Mouse (Mus musculus): Measurements from ENCODE around the gene Actbl2. TPM values are rescaled to one million over a fixed set of nuclear protein-coding genes. Genes with fewer than 3 reads are reported as not detected.

Gene Actbl2
- not detected in 2 replicates for polyA plus RNA-seq (2014; fragmentation: Nextera tagmentation; extraction: Ambion mirVana)

DNA sequence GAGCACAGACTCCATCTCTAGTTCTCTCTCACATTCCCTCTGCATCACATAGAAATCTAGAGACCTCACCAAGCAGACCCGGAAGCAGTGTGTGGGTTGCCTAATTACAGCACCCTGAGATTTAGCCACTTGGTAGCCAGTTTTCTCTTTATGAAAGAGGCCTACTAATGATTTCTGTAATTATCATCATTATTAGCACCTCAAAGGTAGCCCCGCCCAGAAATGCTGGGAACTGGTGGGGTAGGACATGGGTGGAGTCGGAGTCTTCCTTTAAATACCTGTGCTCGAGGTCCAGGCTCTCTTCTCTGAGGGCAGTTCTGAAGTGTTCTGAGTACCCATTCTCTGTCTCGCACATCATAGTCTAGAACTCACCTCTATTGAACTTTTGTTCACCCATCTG, at the start of gene Actbl2:
Gene Actbl2 (plus strand): TSS at position 301 of the 400 bp plus-strand sequence.
- ATAC-seq (replicated peaks; ENCODE audit: low FRiP score, low TSS enrichment, low read depth) (no peak), DNase-seq (ENCODE audit: low spot score) (no peak)
- Histone ChIP-seq H3K36me3 (ENCODE audit: control insufficient read depth, insufficient read depth, low read length) (no peaks in the 10 kb centered on the region), H3K4me1 (replicated peaks; ENCODE audit: control insufficient read depth, insufficient read depth, low read length) (no peaks in the 10 kb centered on the region), H3K27ac (ENCODE audit: low read depth) (no peak within 1 kb of the TSS), H3K27me3 (replicated peaks; ENCODE audit: control insufficient read depth, insufficient read depth, low read length) (no peaks in the 10 kb centered on the region), H3K4me3 (ENCODE audit: low read depth, low read length) (no peak within 1 kb of the TSS), H3K9ac (ENCODE audit: low read length) (no peak within 1 kb of the TSS), H3K4me2 (ENCODE audit: low read length) (no peak within 1 kb of the TSS), H3K9me3 (ENCODE audit: control insufficient read depth, low read length) (no peaks in the 10 kb centered on the region)
- 86% methylated on average over 5 of the region's 5 CpGs for WGBS

DNA sequence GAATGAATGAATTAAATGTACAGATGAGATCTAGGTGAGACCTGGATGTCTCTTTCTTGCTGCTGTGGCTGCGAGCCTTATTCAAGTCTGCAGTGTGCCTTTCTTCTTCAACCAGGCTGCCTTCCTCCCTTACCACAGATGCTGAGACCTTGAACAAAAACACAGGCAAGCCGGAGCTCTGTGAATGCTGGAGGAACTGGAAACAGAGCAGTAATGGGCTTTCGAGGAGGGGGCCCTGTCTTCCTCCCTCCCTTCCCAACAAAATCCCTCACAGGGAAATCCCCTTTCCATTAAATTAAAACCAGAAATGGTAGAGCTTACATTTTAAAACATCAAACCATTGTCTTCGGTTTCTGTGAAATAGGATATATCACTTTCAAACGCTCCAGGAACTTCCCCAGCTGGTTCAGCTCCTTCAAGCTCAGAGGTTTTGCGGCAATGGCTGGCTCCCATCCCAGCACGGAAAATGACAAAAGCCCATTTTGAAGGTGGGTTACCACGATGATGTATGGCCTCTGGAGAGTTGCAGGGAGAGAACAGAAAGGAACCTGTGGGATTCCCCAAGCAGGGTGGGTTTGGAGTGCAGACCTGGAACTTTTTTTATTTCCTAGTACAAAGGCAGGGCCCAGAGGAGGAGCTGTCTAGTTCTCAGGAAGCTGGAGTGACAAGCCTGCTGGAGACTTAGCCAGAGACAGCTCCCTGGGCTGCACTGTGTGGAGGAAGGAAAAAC, 44.0 kb upstream of the Actbl2 start:
- H3K4me2 ChIP-seq (ENCODE audit: low read length) = no peak overlapping the region
- no peaks in the 10 kb centered on the region for H3K36me3 ChIP-seq (ENCODE audit: control insufficient read depth, insufficient read depth, low read length)
- WGBS = 37% methylated on average over 8 of the region's 8 CpGs
- no peak overlapping the region for H3K4me3 ChIP-seq (ENCODE audit: low read depth, low read length)
- H3K9ac ChIP-seq (ENCODE audit: low read length) = no peak overlapping the region
- peak; percentile 36 for ATAC-seq (replicated peaks; ENCODE audit: low FRiP score, low TSS enrichment, low read depth)
- no peaks in the 10 kb centered on the region for H3K9me3 ChIP-seq (ENCODE audit: control insufficient read depth, low read length)
- peak overlapping the region; percentile 62 for H3K27ac ChIP-seq (ENCODE audit: low read depth)
- DNase-seq (ENCODE audit: low spot score) = peak; percentile 57
- no peaks in the 10 kb centered on the region for H3K27me3 ChIP-seq (replicated peaks; ENCODE audit: control insufficient read depth, insufficient read depth, low read length)
- H3K4me1 ChIP-seq (replicated peaks; ENCODE audit: control insufficient read depth, insufficient read depth, low read length) = peaks cover 12% of the 10 kb centered on the region; the same call in 1 of the 2 replicates

DNA sequence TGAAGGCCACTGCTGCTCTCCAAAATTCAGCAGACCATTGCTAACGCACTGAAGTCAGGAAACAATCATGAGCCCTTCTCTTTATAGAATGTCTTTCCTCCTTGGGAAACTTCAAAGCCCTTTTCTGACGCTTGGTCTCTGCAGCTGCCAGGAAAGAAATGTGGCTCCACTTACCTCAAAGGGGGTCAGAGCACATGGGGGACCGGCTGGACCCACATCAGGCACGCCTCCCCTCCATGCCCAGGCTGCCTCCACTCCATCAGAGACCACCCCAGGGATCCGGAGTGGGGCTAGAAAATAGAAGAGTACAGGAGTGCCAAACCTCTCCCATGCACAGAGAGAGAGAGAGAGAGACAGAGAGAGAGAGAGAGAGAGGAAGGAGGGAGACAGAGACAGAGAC, 26.0 kb upstream of the Actbl2 start:
- H3K4me2 ChIP-seq (ENCODE audit: low read length) = no peak overlapping the region
- 47% methylated on average over 5 of the region's 5 CpGs for WGBS
- H3K4me3 ChIP-seq (ENCODE audit: low read depth, low read length) = no peak overlapping the region
- no peaks in the 10 kb centered on the region for H3K36me3 ChIP-seq (ENCODE audit: control insufficient read depth, insufficient read depth, low read length)
- H3K4me1 ChIP-seq (replicated peaks; ENCODE audit: control insufficient read depth, insufficient read depth, low read length) = no peaks in the 10 kb centered on the region
- ATAC-seq (replicated peaks; ENCODE audit: low FRiP score, low TSS enrichment, low read depth) = no peak
- H3K27me3 ChIP-seq (replicated peaks; ENCODE audit: control insufficient read depth, insufficient read depth, low read length) = no peaks in the 10 kb centered on the region
- no peak for DNase-seq (ENCODE audit: low spot score)
- H3K9me3 ChIP-seq (ENCODE audit: control insufficient read depth, low read length) = no peaks in the 10 kb centered on the region
- no peak overlapping the region for H3K27ac ChIP-seq (ENCODE audit: low read depth)
- H3K9ac ChIP-seq (ENCODE audit: low read length) = no peak overlapping the region

DNA sequence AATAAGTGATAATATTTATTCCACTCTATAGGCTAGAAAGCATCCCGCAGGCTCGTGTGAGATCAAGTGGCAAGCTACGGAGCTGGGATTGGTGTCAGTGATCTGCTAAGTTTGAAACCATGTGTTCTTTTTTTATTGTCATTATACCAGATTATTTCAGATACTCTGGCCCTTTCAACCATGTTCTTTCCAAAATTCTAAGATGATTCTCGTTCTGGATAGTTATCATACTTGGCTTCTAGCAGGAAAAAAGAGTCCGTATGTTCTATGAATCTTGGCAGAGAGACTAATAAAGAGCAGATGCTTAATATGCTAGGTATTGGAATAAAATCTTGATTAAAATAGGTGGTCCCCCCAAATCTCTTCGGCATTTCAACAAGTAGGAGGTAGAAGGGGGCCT, 25.3 kb upstream of the Actbl2 start:
- no peak for ATAC-seq (replicated peaks; ENCODE audit: low FRiP score, low TSS enrichment, low read depth)
- Histone ChIP-seq H3K27me3 (replicated peaks; ENCODE audit: control insufficient read depth, insufficient read depth, low read length) (no peaks in the 10 kb centered on the region), H3K9me3 (ENCODE audit: control insufficient read depth, low read length) (no peaks in the 10 kb centered on the region), H3K36me3 (ENCODE audit: control insufficient read depth, insufficient read depth, low read length) (no peaks in the 10 kb centered on the region), H3K4me2 (ENCODE audit: low read length) (no peak overlapping the region), H3K4me3 (ENCODE audit: low read depth, low read length) (no peak overlapping the region), H3K4me1 (replicated peaks; ENCODE audit: control insufficient read depth, insufficient read depth, low read length) (no peaks in the 10 kb centered on the region), H3K27ac (ENCODE audit: low read depth) (no peak overlapping the region), H3K9ac (ENCODE audit: low read length) (no peak overlapping the region)
- no peak for DNase-seq (ENCODE audit: low spot score)
- 82% methylated on average over 6 of the region's 6 CpGs for WGBS

DNA sequence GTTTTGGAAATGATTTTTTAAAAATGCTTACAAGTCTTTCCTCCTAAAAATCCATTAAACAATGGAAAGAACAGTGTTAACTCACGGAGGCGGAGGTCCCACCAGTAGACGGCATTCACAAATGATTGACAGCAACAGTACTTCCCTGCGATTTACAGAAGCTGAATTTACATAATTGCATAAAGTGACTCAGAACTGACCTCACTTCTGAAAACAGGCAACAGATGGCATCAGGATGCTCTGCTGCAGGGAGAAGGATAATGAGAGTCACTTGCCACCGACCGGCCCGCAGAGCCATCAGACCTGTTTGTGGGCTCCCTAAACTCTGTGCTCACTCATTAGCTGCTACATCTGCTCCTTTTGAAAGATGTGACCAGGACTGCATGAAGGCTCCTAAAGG, 22.4 kb upstream of the Actbl2 start:
- no peak overlapping the region for H3K4me3 ChIP-seq (ENCODE audit: low read depth, low read length)
- DNase-seq (ENCODE audit: low spot score) (no peak), ATAC-seq (replicated peaks; ENCODE audit: low FRiP score, low TSS enrichment, low read depth) (no peak)
- H3K4me2 ChIP-seq (ENCODE audit: low read length) = no peak overlapping the region
- H3K9ac ChIP-seq (ENCODE audit: low read length) = no peak overlapping the region
- H3K27me3 ChIP-seq (replicated peaks; ENCODE audit: control insufficient read depth, insufficient read depth, low read length) = no peaks in the 10 kb centered on the region
- 0 out of 2 replicates have a peak, but pooled peaks cover 3% of the 10 kb centered on the region for H3K4me1 ChIP-seq (replicated peaks; ENCODE audit: control insufficient read depth, insufficient read depth, low read length)
- 77% methylated on average over 7 of the region's 7 CpGs for WGBS
- no peak overlapping the region for H3K27ac ChIP-seq (ENCODE audit: low read depth)
- H3K9me3 ChIP-seq (ENCODE audit: control insufficient read depth, low read length) = no peaks in the 10 kb centered on the region
- H3K36me3 ChIP-seq (ENCODE audit: control insufficient read depth, insufficient read depth, low read length) = no peaks in the 10 kb centered on the region

DNA sequence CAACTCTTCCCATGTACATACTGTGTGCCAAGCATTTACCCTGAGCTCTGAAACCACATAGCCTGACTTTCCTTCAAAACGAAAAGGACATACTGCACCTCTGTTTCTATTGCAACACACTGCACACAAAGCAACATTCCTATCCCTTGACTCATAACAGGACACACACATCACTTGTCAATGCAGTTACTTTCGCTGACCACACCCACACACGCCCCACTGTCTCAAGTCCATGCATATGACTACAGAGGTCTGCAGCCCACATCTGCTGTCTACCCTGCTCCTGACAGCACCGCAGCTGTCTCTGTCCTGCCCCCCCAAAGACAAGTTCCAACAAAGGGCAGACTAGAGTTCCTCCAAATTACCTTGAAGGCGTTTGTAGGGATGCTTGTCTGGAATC, 21.5 kb upstream of the Actbl2 start:
- H3K4me2 ChIP-seq (ENCODE audit: low read length) = no peak overlapping the region
- no peak overlapping the region for H3K27ac ChIP-seq (ENCODE audit: low read depth)
- DNase-seq (ENCODE audit: low spot score) (peak; percentile 45), ATAC-seq (replicated peaks; ENCODE audit: low FRiP score, low TSS enrichment, low read depth) (no peak)
- H3K36me3 ChIP-seq (ENCODE audit: control insufficient read depth, insufficient read depth, low read length) = no peaks in the 10 kb centered on the region
- 71% methylated on average over 5 of the region's 5 CpGs for WGBS
- no peak overlapping the region for H3K9ac ChIP-seq (ENCODE audit: low read length)
- H3K9me3 ChIP-seq (ENCODE audit: control insufficient read depth, low read length) = no peaks in the 10 kb centered on the region
- no peaks in the 10 kb centered on the region for H3K27me3 ChIP-seq (replicated peaks; ENCODE audit: control insufficient read depth, insufficient read depth, low read length)
- H3K4me3 ChIP-seq (ENCODE audit: low read depth, low read length) = no peak overlapping the region
- H3K4me1 ChIP-seq (replicated peaks; ENCODE audit: control insufficient read depth, insufficient read depth, low read length) = 0 out of 2 replicates have a peak, but pooled peaks cover 3% of the 10 kb centered on the region

DNA sequence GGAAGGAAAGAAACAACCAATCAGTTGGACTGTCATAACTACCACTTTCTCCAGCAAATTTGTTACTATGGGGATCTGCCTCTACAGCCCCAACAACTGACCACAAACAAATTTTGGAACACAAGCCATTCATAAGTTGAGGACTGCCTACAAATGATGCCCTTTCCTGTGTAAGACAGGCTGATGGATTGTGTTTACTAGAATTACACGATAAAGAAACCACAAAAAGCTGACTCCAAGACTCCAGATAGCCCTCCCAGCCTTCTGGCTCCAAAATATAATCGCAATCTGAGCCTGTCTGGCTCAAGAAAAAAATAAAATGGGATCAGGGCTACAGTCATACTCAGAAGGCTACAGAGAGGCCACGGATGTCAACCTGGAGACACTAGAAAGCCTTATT, 20.2 kb upstream of the Actbl2 start:
- Histone ChIP-seq H3K9ac (ENCODE audit: low read length) (no peak overlapping the region), H3K4me3 (ENCODE audit: low read depth, low read length) (no peak overlapping the region), H3K27me3 (replicated peaks; ENCODE audit: control insufficient read depth, insufficient read depth, low read length) (no peaks in the 10 kb centered on the region), H3K9me3 (ENCODE audit: control insufficient read depth, low read length) (no peaks in the 10 kb centered on the region), H3K36me3 (ENCODE audit: control insufficient read depth, insufficient read depth, low read length) (no peaks in the 10 kb centered on the region), H3K27ac (ENCODE audit: low read depth) (no peak overlapping the region), H3K4me2 (ENCODE audit: low read length) (no peak overlapping the region), H3K4me1 (replicated peaks; ENCODE audit: control insufficient read depth, insufficient read depth, low read length) (0 out of 2 replicates have a peak, but pooled peaks cover 3% of the 10 kb centered on the region)
- 43% methylated on average over 3 of the region's 3 CpGs for WGBS
- ATAC-seq (replicated peaks; ENCODE audit: low FRiP score, low TSS enrichment, low read depth) (no peak), DNase-seq (ENCODE audit: low spot score) (no peak)

DNA sequence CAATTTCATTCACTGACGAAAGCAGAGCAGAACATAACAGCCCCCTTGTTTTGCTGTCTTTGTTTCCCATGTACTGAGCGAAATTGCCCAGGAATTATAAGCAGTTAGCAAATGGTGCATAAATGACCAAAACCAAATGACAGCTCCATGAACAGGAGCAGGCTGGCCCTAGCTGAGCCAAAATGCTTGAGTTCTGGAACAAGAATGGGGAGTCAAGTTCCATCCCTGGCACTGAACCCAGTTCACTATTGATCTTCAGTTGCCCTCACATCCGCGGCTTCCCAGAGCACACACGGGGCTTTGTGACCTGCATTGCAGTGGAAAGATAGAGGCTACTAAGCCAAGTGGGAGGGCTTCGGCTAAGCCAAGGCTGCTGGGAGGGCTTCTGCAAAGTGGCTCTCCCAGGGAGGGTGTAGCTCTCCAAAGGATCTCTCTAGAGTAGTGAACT, 19.1 kb upstream of the Actbl2 start:
- H3K27me3 ChIP-seq (replicated peaks; ENCODE audit: control insufficient read depth, insufficient read depth, low read length) = no peaks in the 10 kb centered on the region
- H3K9ac ChIP-seq (ENCODE audit: low read length) = no peak overlapping the region
- no peaks in the 10 kb centered on the region for H3K36me3 ChIP-seq (ENCODE audit: control insufficient read depth, insufficient read depth, low read length)
- DNase-seq (ENCODE audit: low spot score) (peak; percentile 51), ATAC-seq (replicated peaks; ENCODE audit: low FRiP score, low TSS enrichment, low read depth) (no peak)
- no peak overlapping the region for H3K27ac ChIP-seq (ENCODE audit: low read depth)
- no peak overlapping the region for H3K4me2 ChIP-seq (ENCODE audit: low read length)
- H3K9me3 ChIP-seq (ENCODE audit: control insufficient read depth, low read length) = no peaks in the 10 kb centered on the region
- H3K4me3 ChIP-seq (ENCODE audit: low read depth, low read length) = no peak overlapping the region
- 65% methylated on average over 6 of the region's 6 CpGs for WGBS
- 0 out of 2 replicates have a peak, but pooled peaks cover 3% of the 10 kb centered on the region for H3K4me1 ChIP-seq (replicated peaks; ENCODE audit: control insufficient read depth, insufficient read depth, low read length)

DNA sequence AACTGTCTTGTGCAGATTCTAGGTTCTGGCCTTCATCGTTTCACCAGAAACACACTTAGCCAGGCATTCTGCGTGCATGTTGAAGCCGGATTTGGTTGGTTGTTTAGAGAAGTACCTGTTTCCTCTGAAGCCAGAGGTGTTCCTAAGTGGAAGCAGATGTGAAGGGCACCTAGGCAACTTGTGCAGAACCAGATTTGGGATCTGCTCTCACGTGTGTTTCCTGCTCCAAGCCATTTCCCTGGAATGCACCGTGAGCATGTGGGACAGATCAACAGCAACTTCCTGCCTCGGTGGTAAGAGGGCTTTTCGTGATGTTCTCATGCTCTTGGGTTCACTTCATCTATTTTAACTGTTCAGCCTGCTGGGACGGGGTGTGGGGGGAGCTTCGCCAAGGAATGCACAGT, 18.4 kb upstream of the Actbl2 start:
- H3K27me3 ChIP-seq (replicated peaks; ENCODE audit: control insufficient read depth, insufficient read depth, low read length) = no peaks in the 10 kb centered on the region
- peak; percentile 51 for DNase-seq (ENCODE audit: low spot score)
- H3K4me1 ChIP-seq (replicated peaks; ENCODE audit: control insufficient read depth, insufficient read depth, low read length) = 0 out of 2 replicates have a peak, but pooled peaks cover 3% of the 10 kb centered on the region
- H3K9ac ChIP-seq (ENCODE audit: low read length) = no peak overlapping the region
- no peak overlapping the region; the same call in 1 of the 2 replicates for H3K27ac ChIP-seq (ENCODE audit: low read depth)
- WGBS = 53% methylated on average over 9 of the region's 9 CpGs
- no peaks in the 10 kb centered on the region for H3K9me3 ChIP-seq (ENCODE audit: control insufficient read depth, low read length)
- H3K4me2 ChIP-seq (ENCODE audit: low read length) = no peak overlapping the region
- no peak for ATAC-seq (replicated peaks; ENCODE audit: low FRiP score, low TSS enrichment, low read depth)
- no peak overlapping the region for H3K4me3 ChIP-seq (ENCODE audit: low read depth, low read length)
- H3K36me3 ChIP-seq (ENCODE audit: control insufficient read depth, insufficient read depth, low read length) = no peaks in the 10 kb centered on the region

Data from intestine, embryonic 14.5 days (tissue).